Mouse (Mus musculus) ovary, postnatal 14 days (tissue): Measurements from ENCODE around the gene Lgr6.
"Not testable (repeated sequence)": the region's sequence is repeated elsewhere in the genome, so short reads cannot be mapped to it uniquely, and the experiment has no call there.

Source experiments
- DNase-seq: peaks from one replicate; pipeline ENCODE4 v3.0.0; 2022; ENCODE audit warnings: low spot score

Gene Lgr6

GRCm38 (mm10) chr1:135128986-135129385, 23.9 kb upstream of the Lgr6 start:
- no peak for DNase-seq

- DNase-seq, result no peak
Observed at GRCm38 (mm10) chr1:135128011-135128441, 22.9 kb upstream of the Lgr6 start.

GRCm38 (mm10) chr1:135126443-135127027, 21.5 kb upstream of the Lgr6 start:
- DNase-seq, result no peak

GRCm38 (mm10) chr1:135125990-135126389, 20.9 kb upstream of the Lgr6 start:
- DNase-seq, result no peak

- no peak for DNase-seq
Observed at GRCm38 (mm10) chr1:135124573-135125363, 19.7 kb upstream of the Lgr6 start.

GRCm38 (mm10) chr1:135112661-135113060, 7.6 kb upstream of the Lgr6 start:
- no peak for DNase-seq

- not testable (repeated sequence) for DNase-seq
Observed at GRCm38 (mm10) chr1:135111271-135111670, 6.2 kb upstream of the Lgr6 start.

- peak; percentile 77 for DNase-seq
Observed at GRCm38 (mm10) chr1:135110075-135110474, 5.0 kb upstream of the Lgr6 start.

- DNase-seq, result no peak
Observed at GRCm38 (mm10) chr1:135108611-135109010, 3.5 kb upstream of the Lgr6 start.

GRCm38 (mm10) chr1:135105951-135106350, 875 bp upstream of the Lgr6 start:
- DNase-seq, result peak; percentile 68

GRCm38 (mm10) chr1:135100400-135100799, 4.7 kb downstream of the Lgr6 start:
- no peak for DNase-seq

GRCm38 (mm10) chr1:135098441-135098840, 6.6 kb downstream of the Lgr6 start:
- DNase-seq, result no peak

GRCm38 (mm10) chr1:135097441-135097840, 7.6 kb downstream of the Lgr6 start:
- no peak for DNase-seq

- no peak for DNase-seq
Observed at GRCm38 (mm10) chr1:135096312-135096711, 8.8 kb downstream of the Lgr6 start.

- DNase-seq, result no peak
Observed at GRCm38 (mm10) chr1:135095189-135095588, 9.9 kb downstream of the Lgr6 start.

- DNase-seq, result no peak
Observed at GRCm38 (mm10) chr1:135094723-135095122, 10.4 kb downstream of the Lgr6 start.

GRCm38 (mm10) chr1:135090914-135091313, 14.2 kb downstream of the Lgr6 start:
- DNase-seq, result no peak

- DNase-seq, result no peak
Observed at GRCm38 (mm10) chr1:135089626-135090025, 15.4 kb downstream of the Lgr6 start.

GRCm38 (mm10) chr1:135087414-135087813, 17.7 kb downstream of the Lgr6 start:
- no peak for DNase-seq

GRCm38 (mm10) chr1:135086015-135086414, 19.1 kb downstream of the Lgr6 start:
- no peak for DNase-seq

GRCm38 (mm10) chr1:135085296-135085871, 19.7 kb downstream of the Lgr6 start:
- DNase-seq, result no peak

GRCm38 (mm10) chr1:135083465-135083864, 21.6 kb downstream of the Lgr6 start:
- DNase-seq, result no peak

GRCm38 (mm10) chr1:135082267-135082666, 22.8 kb downstream of the Lgr6 start:
- DNase-seq, result no peak
